Mouse (Mus musculus) v-Abl transformed pro-B cells (cell line): ENCODE measurements at regions not wholly inside any gene's neighbourhood (a gene's known extent, or its start where the extent isn't known, plus 50 kb on each side); places are given as distances from the start of the nearest gene placed in this dataset.

ENCODE experiments used
- in situ Hi-C, 2 experiments: fragments of 400-800 bp; cut with MboI; formaldehyde crosslinking; loops; one replicate each; pipeline ENCODE4 v1.15.1; 2025; ENCODE audit not compliant: unreplicated experiment in 2 of 2

- in situ Hi-C loops: no loop called here
Observed at GRCm38 (mm10) chr11:31427374-31427773, 57.5 kb upstream of the Stc2 start.
